Comparison of ENCODE assay signal across 8 mouse cellular contexts in genomic region chr10:23611183-23611582, GRCm38 (mm10).
DNase-seq lines count a peak whose midpoint lies in the region; ATAC-seq and TF ChIP-seq lines count a peak whose summit lies in the region.

No protein-coding gene starts in this region.

- no peak overlapping the region for H3K4me2 ChIP-seq in kidney, embryonic 14.5 days (replicated peaks; ENCODE audit: low read depth, low read length)

- no peaks in the 10 kb centered on the region for H3K9me3 ChIP-seq in kidney, embryonic 14.5 days (ENCODE audit: control insufficient read depth, low read length)

- H3K36me3 ChIP-seq in kidney, embryonic 14.5 days (ENCODE audit: control insufficient read depth, insufficient read depth, low read length) = no peaks in the 10 kb centered on the region
- no peaks in the 10 kb centered on the region for H3K36me3 ChIP-seq in liver, adult 2 months (ENCODE audit: control insufficient read depth, insufficient read depth, low read length)

- no peak overlapping the region for H3K27ac ChIP-seq in kidney, embryonic 14.5 days (ENCODE audit: low read depth, low read length)
- H3K27ac ChIP-seq in liver, adult 2 months (replicated peaks; ENCODE audit: insufficient read depth, low read depth, low read length) = no peak overlapping the region

- peak; percentile 16; the same call in 1 of the 2 replicates for ATAC-seq in kidney, embryonic 14.5 days (ENCODE audit: low FRiP score, low TSS enrichment)

- H3K79me2 ChIP-seq in liver, adult 2 months (ENCODE audit: control insufficient read depth, insufficient read depth, low read length) = no peaks in the 10 kb centered on the region

- DNase-seq in A20 (ENCODE audit: low read depth, low spot score) (peak; percentile 69), ES-CJ7 (ENCODE audit: low read depth, low spot score) (peak; percentile 76)
- peak; percentile 12 for DNase-seq in cerebellum, adult 8-10 months
- peak; percentile 21 to 47 for DNase-seq in frontal cortex, postnatal 10 days (ENCODE audit: low spot score in 2 of 2)
- peak; percentile 33 for DNase-seq in liver, adult 2 months (ENCODE audit: extremely low read depth, low read depth, low spot score)
- DNase-seq in right cerebral cortex, postnatal 10 days (ENCODE audit: low spot score in 2 of 2) = peak; percentile 49 to 59
- no peak for DNase-seq in spleen, postnatal 36 days (ENCODE audit: low spot score in 2 of 2)

- H3K9ac ChIP-seq in kidney, embryonic 14.5 days (ENCODE audit: low read depth, low read length) = no peak overlapping the region
- H3K9ac ChIP-seq in liver, adult 2 months (ENCODE audit: low read depth, low read length) = no peak overlapping the region

- TF ChIP-seq POLR2A in liver, adult 2 months (IDR thresholded peaks at IDR 0.05; ENCODE audit: extremely low read depth, insufficient read depth, low read length) = no peak

- 41% methylated on average over 9 of the region's 9 CpGs for WGBS in kidney, embryonic 14.5 days
- 33% methylated on average over 9 of the region's 9 CpGs for WGBS in liver, adult 2 months

- no peak overlapping the region for H3K4me3 ChIP-seq in kidney, embryonic 14.5 days (ENCODE audit: low read length)
- no peak overlapping the region for H3K4me3 ChIP-seq in liver, adult 2 months (ENCODE audit: insufficient read depth, low read depth, low read length)

- peak; percentile 56; the same call in 1 of the 2 replicates for TF ChIP-seq CTCF in liver, adult 2 months (IDR thresholded peaks at IDR 0.05; ENCODE audit: low read depth, low read length)

- no peaks in the 10 kb centered on the region for H3K4me1 ChIP-seq in kidney, embryonic 14.5 days (ENCODE audit: control insufficient read depth, insufficient read depth, low read length)
- H3K4me1 ChIP-seq in liver, adult 2 months (ENCODE audit: control insufficient read depth, insufficient read depth, low read length) = no peaks in the 10 kb centered on the region

- no peaks in the 10 kb centered on the region for H3K27me3 ChIP-seq in kidney, embryonic 14.5 days (ENCODE audit: control insufficient read depth, insufficient read depth, low read length)
- H3K27me3 ChIP-seq in liver, adult 2 months (ENCODE audit: control insufficient read depth, insufficient read depth, low read length) = no peaks in the 10 kb centered on the region

Comparison
In these comparisons a context has a peak if more than half of its experiments do, and no peak if none do; other contexts are left out.
1. DNase-seq: peak in A20 (single experiment), ES-CJ7 (single experiment), cerebellum, adult 8-10 months (single experiment), frontal cortex, postnatal 10 days (2 of 2), liver, adult 2 months (single experiment) and right cerebral cortex, postnatal 10 days (2 of 2); none in spleen, postnatal 36 days (0 of 2).